Mouse (Mus musculus) myocyte (in vitro differentiated cells): ENCODE measurements around the gene Add1.

Source experiments
- E2F4 ChIP-seq: IDR thresholded peaks from one replicate; pipeline ENCODE4 v1.6.1; 2011; ENCODE audit warnings: mild to moderate bottlenecking, control low read depth, moderate library complexity; ENCODE audit not compliant: insufficient read depth
- POLR2A ChIP-seq: IDR thresholded peaks from one replicate; pipeline ENCODE4 v1.6.1; 2011; ENCODE audit warnings: low read depth, mild to moderate bottlenecking, control low read depth, moderate library complexity; ENCODE audit not compliant: insufficient read length
- TCF12 ChIP-seq: IDR thresholded peaks from one replicate; pipeline ENCODE4 v1.6.1; 2011; ENCODE audit warnings: mild to moderate bottlenecking, control low read depth; ENCODE audit not compliant: poor library complexity, insufficient read depth, severe bottlenecking
- USF1 ChIP-seq: IDR thresholded peaks from one replicate; pipeline ENCODE4 v1.6.1; 2011; ENCODE audit warnings: low read depth, mild to moderate bottlenecking, control low read depth, moderate library complexity

- peak; percentile 95 for TF ChIP-seq POLR2A
- no peak for TF ChIP-seq USF1
- no peak for TF ChIP-seq E2F4
- no peak for TF ChIP-seq TCF12
These were observed 47.6 kb upstream of the Add1 start, which contains the start of gene Sh3bp2 for GRCm38 (mm10) chr5:34525663-34526476.
